ENCODE assay signal across 31 mouse cellular contexts in the genomic region with DNA sequence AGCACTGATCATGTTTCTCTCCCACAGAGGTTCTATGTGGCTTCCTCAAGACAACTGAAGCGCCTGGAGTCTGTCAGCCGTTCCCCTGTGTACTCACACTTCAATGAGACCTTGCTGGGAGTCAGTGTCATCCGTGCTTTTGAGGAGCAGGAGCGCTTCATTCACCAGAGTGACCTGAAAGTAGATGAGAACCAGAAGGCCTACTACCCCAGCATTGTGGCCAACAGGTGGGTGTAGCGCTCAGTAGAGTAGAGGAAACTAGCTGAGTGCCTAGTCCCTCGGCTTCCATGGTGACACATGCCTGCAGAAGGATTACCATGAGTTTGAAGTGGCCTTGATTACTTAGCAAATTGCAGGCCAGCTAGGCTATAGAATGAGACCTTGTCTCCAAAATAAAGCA.
"Had no signal": no experiment of that assay in that cellular context is flagged by ENCODE, and none has a peak within 500 bp of the region (broad histone marks: within the 10 kb centered on the region; RNA-seq: fewer than 3 reads in every experiment).

No protein-coding gene starts in this region.

- ATAC-seq: liver, embryonic 12.5 days; liver, postnatal 0 days; lung, postnatal 0 days; midbrain, embryonic 13.5 days; midbrain, embryonic 15.5 days; midbrain, embryonic 16.5 days had no signal

- H3K4me3 ChIP-seq: limb, embryonic 10.5 days; limb, embryonic 12.5 days; limb, embryonic 13.5 days; limb, embryonic 15.5 days; liver, embryonic 12.5 days; liver, embryonic 13.5 days; liver, embryonic 15.5 days; lung, embryonic 15.5 days; megakaryocyte, embryonic 14.5 days; midbrain, embryonic 10.5 days; midbrain, embryonic 12.5 days; midbrain, embryonic 13.5 days; midbrain, embryonic 15.5 days; myocyte had no signal

- DNase-seq: left cerebral cortex, postnatal 4 days; liver; liver, embryonic 13.5 days; liver, postnatal 0 days; lung, adult 18-20 months; lung, adult 2 months; lung, embryonic 14.5 days; lung, postnatal 10 days; lung, postnatal 14 days; lung, postnatal 36 days; lung, postnatal 4 days; midbrain, embryonic 14.5 days had no signal

- H3K9ac ChIP-seq: limb, embryonic 12.5 days; limb, embryonic 13.5 days; limb, embryonic 15.5 days; liver, embryonic 12.5 days; liver, embryonic 13.5 days; liver, embryonic 14.5 days; liver, embryonic 15.5 days; liver, postnatal 0 days; lung, embryonic 14.5 days; lung, embryonic 15.5 days; midbrain, embryonic 12.5 days; midbrain, embryonic 13.5 days; midbrain, embryonic 15.5 days had no signal

- H3K4me1 ChIP-seq: limb, embryonic 10.5 days; limb, embryonic 12.5 days; limb, embryonic 13.5 days; limb, embryonic 15.5 days; liver, embryonic 12.5 days; liver, embryonic 13.5 days; liver, embryonic 15.5 days; lung, embryonic 15.5 days; midbrain, embryonic 10.5 days; midbrain, embryonic 12.5 days; midbrain, embryonic 13.5 days; midbrain, embryonic 15.5 days had no signal

- H3K4me2 ChIP-seq: limb, embryonic 12.5 days; limb, embryonic 13.5 days; limb, embryonic 15.5 days; liver, embryonic 11.5 days; liver, embryonic 12.5 days; liver, embryonic 13.5 days; liver, embryonic 15.5 days; lung, embryonic 14.5 days; lung, embryonic 15.5 days; midbrain, embryonic 11.5 days; midbrain, embryonic 12.5 days; midbrain, embryonic 13.5 days; midbrain, embryonic 15.5 days had no signal

- H3K27me3 ChIP-seq: limb, embryonic 12.5 days; limb, embryonic 13.5 days; limb, embryonic 15.5 days; liver, embryonic 12.5 days; liver, embryonic 13.5 days; liver, embryonic 15.5 days; lung, embryonic 15.5 days; megakaryocyte, embryonic 14.5 days; midbrain, embryonic 12.5 days; midbrain, embryonic 13.5 days; midbrain, embryonic 15.5 days had no signal

- H3K27ac ChIP-seq: limb, embryonic 10.5 days; limb, embryonic 12.5 days; limb, embryonic 13.5 days; limb, embryonic 15.5 days; liver, embryonic 12.5 days; liver, embryonic 13.5 days; liver, embryonic 14.5 days; liver, embryonic 15.5 days; lung, embryonic 15.5 days; macrophage; midbrain, embryonic 10.5 days; midbrain, embryonic 12.5 days; midbrain, embryonic 13.5 days; midbrain, embryonic 15.5 days had no signal

- H3K9me3 ChIP-seq: limb, embryonic 10.5 days; limb, embryonic 12.5 days; limb, embryonic 13.5 days; limb, embryonic 15.5 days; liver, embryonic 12.5 days; liver, embryonic 13.5 days; liver, embryonic 15.5 days; lung, embryonic 15.5 days; megakaryocyte, embryonic 14.5 days; midbrain, embryonic 10.5 days; midbrain, embryonic 12.5 days; midbrain, embryonic 13.5 days; midbrain, embryonic 15.5 days had no signal
